Mouse (Mus musculus) olfactory bulb, adult 2 months (tissue): ENCODE results near the gene Frrs1l. TPM values are rescaled to one million over a fixed set of nuclear protein-coding genes. Genes with fewer than 3 reads are reported as not detected.

ENCODE experiments used
- H3K27ac ChIP-seq: fragments of 200-500 bp; 2 replicates; pipeline ENCODE4 v1.5.1; 2012; ENCODE audit warnings: low read depth, low read length; ENCODE audit not compliant: insufficient read depth
- H3K4me1 ChIP-seq: fragments of 200-500 bp; 2 replicates; pipeline ENCODE4 v1.6.1; 2012; ENCODE audit warnings: low read length; ENCODE audit not compliant: control insufficient read depth, insufficient read depth
- H3K4me3 ChIP-seq: fragments of 200-500 bp; 2 replicates; pipeline ENCODE4 v1.5.1; 2012; ENCODE audit warnings: mild to moderate bottlenecking, low read depth, low read length, moderate library complexity; ENCODE audit not compliant: insufficient read depth
- CTCF ChIP-seq: fragments of 200-500 bp; IDR thresholded peaks from 2 replicates; pipeline ENCODE4 v1.5.1; 2012; ENCODE audit warnings: low read depth, mild to moderate bottlenecking, low read length, moderate library complexity; ENCODE audit not compliant: insufficient read depth
- POLR2A ChIP-seq: fragments of 200-500 bp; IDR thresholded peaks from 2 replicates; pipeline ENCODE4 v1.6.1; 2012; ENCODE audit warnings: mild to moderate bottlenecking, low read depth, low read length, moderate library complexity; ENCODE audit not compliant: insufficient read depth
- WGBS: fragments of 180-500 bp; shearing (Covaris S2); methylation state at CpG from one replicate; pipeline ENCODE4 v1.1.7; 2018; 5-methylcytosine and 5-hydroxymethylcytosine counted together
- polyA plus RNA-seq: library from polyadenylated mRNA; stranded (reverse); fragments of >200 nt; gene quantifications from 2 replicates; pipeline ENCODE4 v1.2.4, GENCODE M21; 2012; ENCODE audit warnings: low replicate concordance; ENCODE audit not compliant: missing spikeins, insufficient read depth, insufficient read length

The Frrs1l gene
- polyA plus RNA-seq, 1 experiment, result not detected

- TF ChIP-seq CTCF, result no peak
- no peak for TF ChIP-seq POLR2A
- Histone ChIP-seq H3K27ac (no peak overlapping the region), H3K4me3 (no peak overlapping the region), H3K4me1 (no peaks in the 10 kb centered on the region)
- 90% methylated on average over 3 of the region's 3 CpGs for WGBS
Measured at GRCm38 (mm10) chr4:56909568-56909967, 80.6 kb downstream of the Frrs1l start.

GRCm38 (mm10) chr4:56907671-56908070 lies 82.5 kb downstream of the Frrs1l start:
- WGBS, result 94% methylated on average over 5 of the region's 5 CpGs
- Histone ChIP-seq H3K4me1 (no peaks in the 10 kb centered on the region), H3K27ac (no peak overlapping the region), H3K4me3 (no peak overlapping the region)
- TF ChIP-seq CTCF, result no peak
- TF ChIP-seq POLR2A, result no peak

Other genes starting within 250 kb of the Frrs1l start
- not detected in 2 replicates for gene Actl7b, start 248.9 kb downstream of the Frrs1l start, polyA plus RNA-seq
- gene Actl7a, start 247.0 kb downstream of the Frrs1l start, polyA plus RNA-seq, result not detected in 2 replicates
- gene Elp1, start 188.1 kb downstream of the Frrs1l start, polyA plus RNA-seq, result not detected in 2 replicates
- not detected in 2 replicates for gene Fam206a, start 188.0 kb downstream of the Frrs1l start, polyA plus RNA-seq
- gene Ctnnal1, start 125.2 kb downstream of the Frrs1l start, polyA plus RNA-seq, result not detected in 2 replicates
- not detected in 2 replicates for gene Tmem245, start 43.0 kb downstream of the Frrs1l start, polyA plus RNA-seq
- not detected in 2 replicates for gene Epb41l4b, start 153.0 kb upstream of the Frrs1l start, polyA plus RNA-seq